Mouse (Mus musculus) urinary bladder, postnatal 4 days (tissue): ENCODE data around the gene Fuom.
"Not testable (repeated sequence)": the region's sequence is repeated elsewhere in the genome, so short reads cannot be mapped to it uniquely, and the experiment has no call there.

Experiments used
- DNase-seq, 2 experiments: peaks; one replicate each; pipeline ENCODE4 v3.0.0; 2021 to 2022; ENCODE audit warnings: low spot score in 2 of 2

The Fuom gene

GRCm38 (mm10) chr7:140101993-140102860 lies at the start of gene Fuom:
Gene Fuom, minus strand, starts transcription at chr7:140102441.
- peak; percentile 85 to 89 for DNase-seq

- DNase-seq: no peak
Observed at GRCm38 (mm10) chr7:140144550-140144949, 42.3 kb upstream of the Fuom start.

GRCm38 (mm10) chr7:140141350-140141749 lies 39.1 kb upstream of the Fuom start:
- DNase-seq: peak in 1 of 2 experiments; percentile 42

- DNase-seq: no peak
Observed at GRCm38 (mm10) chr7:140138021-140138310, 35.7 kb upstream of the Fuom start.

GRCm38 (mm10) chr7:140137135-140138020 lies 35.1 kb upstream of the Fuom start, which contains the start of gene Mtg1:
Gene Mtg1, plus strand, starts transcription at chr7:140137564.
- DNase-seq: peak; percentile 96

GRCm38 (mm10) chr7:140135106-140135770 lies 33.0 kb upstream of the Fuom start:
- no peak for DNase-seq

- DNase-seq: not testable (repeated sequence)
Observed at GRCm38 (mm10) chr7:140134033-140134432, 31.8 kb upstream of the Fuom start.

GRCm38 (mm10) chr7:140132184-140132583 lies 29.9 kb upstream of the Fuom start:
- not testable (repeated sequence) for DNase-seq

GRCm38 (mm10) chr7:140127911-140128310 lies 25.7 kb upstream of the Fuom start:
- DNase-seq: no peak

- no peak for DNase-seq
Observed at GRCm38 (mm10) chr7:140126934-140127333, 24.7 kb upstream of the Fuom start.

GRCm38 (mm10) chr7:140126022-140126350 lies 23.7 kb upstream of the Fuom start:
- no peak for DNase-seq

GRCm38 (mm10) chr7:140125278-140126021 lies 23.2 kb upstream of the Fuom start:
- DNase-seq: peak; percentile 91 to 97

- DNase-seq: no peak
Observed at GRCm38 (mm10) chr7:140124382-140124781, 22.1 kb upstream of the Fuom start.

GRCm38 (mm10) chr7:140122765-140123164 lies 20.5 kb upstream of the Fuom start:
- DNase-seq: no peak

- no peak for DNase-seq
Observed at GRCm38 (mm10) chr7:140121338-140121910, 19.2 kb upstream of the Fuom start.

GRCm38 (mm10) chr7:140120484-140120883 lies 18.2 kb upstream of the Fuom start:
- no peak for DNase-seq

GRCm38 (mm10) chr7:140116329-140117054 lies 14.3 kb upstream of the Fuom start, which contains the start of gene Echs1:
Gene Echs1, minus strand, starts transcription at chr7:140116476.
- DNase-seq: peak; percentile 81 to 89

GRCm38 (mm10) chr7:140115583-140116328 lies 13.5 kb upstream of the Fuom start, which contains the start of gene Paox:
Gene Paox, plus strand, starts transcription at chr7:140115799.
- peak in 1 of 2 experiments; percentile 46 for DNase-seq

GRCm38 (mm10) chr7:140111943-140112342 lies 9.7 kb upstream of the Fuom start:
- no peak for DNase-seq
